Mouse (Mus musculus) embryonic stem cell, embryonic (primary cell): Measurements from ENCODE around the gene Pacsin2.

Source experiments
- CTCF ChIA-PET, 4 experiments: fragments of 300-600 bp in 2 of 4; fragments of 350-600 bp in 2 of 4; sonication (Branson Sonifier 250); formaldehyde crosslinking; loops; one replicate each; lab custom pipeline; 2022; ENCODE audit warnings: inconsistent platforms in 2 of 4; lab: Charles Lee
- POLR2A ChIA-PET, 4 experiments: fragments of 300-600 bp in 2 of 4; fragments of 350-600 bp in 2 of 4; sonication (Branson Sonifier 250); formaldehyde crosslinking; loops; one replicate each; lab custom pipeline; 2022; ENCODE audit warnings: antibody characterized with exemption in 4 of 4, inconsistent platforms in 1 of 4; lab: Charles Lee

The Pacsin2 gene

GRCm38 (mm10) chr15:83427294-83428163 is 36.9 kb downstream of the Pacsin2 start:
- POLR2A ChIA-PET: interaction anchor here in 3 of 4 experiments (0.6 to 0.7 kb wide), 4 partner anchors 13 to 593 kb away, joined by 3 to 10 read pairs (median 6); no protein-coding TSS in a partner anchor
- CTCF ChIA-PET: no interaction called here

GRCm38 (mm10) chr15:83425794-83426193 is 38.6 kb downstream of the Pacsin2 start:
- CTCF ChIA-PET: interaction anchor here in 1 of 4 experiments (1.4 kb wide), 1 partner anchor 58 kb away, joined by 4 read pairs; no protein-coding TSS in a partner anchor
- POLR2A ChIA-PET: interaction anchor here in 2 of 4 experiments (0.7 to 1.6 kb wide), 5 partner anchors 10 to 276 kb away, joined by 3 to 5 read pairs (median 3); partner anchors contain the start of gene Poldip3 (in 1 of the 2)

- ChIA-PET POLR2A (interaction anchor here in 2 of 4 experiments (0.7 to 1.6 kb wide), 6 partner anchors 10 to 276 kb away, joined by 3 to 5 read pairs (median 3); partner anchors contain the start of gene Poldip3 (in 1 of the 2)), CTCF (interaction anchor here in 2 of 4 experiments (1.1 to 1.4 kb wide), 2 partner anchors 58 to 182 kb away, joined by 4 read pairs; no protein-coding TSS in a partner anchor)
Observed at GRCm38 (mm10) chr15:83425277-83425676, 39.1 kb downstream of the Pacsin2 start.

GRCm38 (mm10) chr15:83423589-83424384 is 40.6 kb downstream of the Pacsin2 start:
- ChIA-PET CTCF (interaction anchor here in 2 of 4 experiments (0.6 to 1.0 kb wide), 3 partner anchors 8 to 86 kb away, joined by 3 read pairs; no protein-coding TSS in a partner anchor), POLR2A (interaction anchor here in 2 of 4 experiments (1.2 to 1.8 kb wide), 4 partner anchors 9 to 26 kb away, joined by 3 to 6 read pairs (median 4); no protein-coding TSS in a partner anchor)

GRCm38 (mm10) chr15:83422299-83422981 is 42.0 kb downstream of the Pacsin2 start:
- POLR2A ChIA-PET: interaction anchor here in 2 of 4 experiments (0.6 to 2.3 kb wide), 7 partner anchors 10 to 1860 kb away, joined by 3 to 6 read pairs (median 4); no protein-coding TSS in a partner anchor
- CTCF ChIA-PET: no interaction called here

GRCm38 (mm10) chr15:83419562-83419961 is 44.8 kb downstream of the Pacsin2 start:
- POLR2A ChIA-PET: interaction anchor here in 2 of 4 experiments (0.7 to 2.7 kb wide), 3 partner anchors 11 to 12 kb away, joined by 3 to 10 read pairs (median 7); no protein-coding TSS in a partner anchor
- CTCF ChIA-PET: no interaction called here

DNA sequence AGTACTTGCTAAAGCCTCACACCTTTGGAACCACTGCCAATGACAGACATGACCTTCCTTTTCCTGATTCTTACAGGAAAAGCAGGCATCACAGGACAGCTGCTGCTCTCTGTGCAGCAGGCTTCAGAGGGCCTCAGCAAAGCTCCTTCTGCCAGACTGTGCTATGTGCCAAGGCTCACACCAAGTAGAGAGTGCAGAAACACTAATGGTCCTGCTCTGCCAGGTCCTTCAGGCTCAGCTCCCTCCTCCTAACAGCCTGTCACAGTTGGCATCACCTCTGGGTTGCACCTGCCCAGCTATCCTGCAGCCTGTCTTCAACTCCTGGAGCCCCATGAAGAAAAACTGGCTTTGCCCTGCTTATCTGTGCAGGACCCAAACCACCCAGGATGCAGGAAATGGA is 45.7 kb downstream of the Pacsin2 start:
- CTCF ChIA-PET: interaction anchor here in 1 of 4 experiments (0.7 kb wide), 1 partner anchor 44 kb away, joined by 3 read pairs; no protein-coding TSS in a partner anchor
- POLR2A ChIA-PET: interaction anchor here in 2 of 4 experiments (0.6 to 2.7 kb wide), 4 partner anchors 11 to 34 kb away, joined by 3 to 10 read pairs (median 4); no protein-coding TSS in a partner anchor

- CTCF ChIA-PET: no interaction called here
- POLR2A ChIA-PET: interaction anchor here in 2 of 4 experiments (0.5 to 0.6 kb wide), 2 partner anchors 35 to 182 kb away, joined by 4 to 5 read pairs; no protein-coding TSS in a partner anchor
Observed at GRCm38 (mm10) chr15:83417916-83418315, 46.5 kb downstream of the Pacsin2 start.

GRCm38 (mm10) chr15:83417407-83417806 is 47.0 kb downstream of the Pacsin2 start:
- ChIA-PET POLR2A (interaction anchor here in 3 of 4 experiments (0.5 to 1.2 kb wide), 4 partner anchors 9 to 181 kb away, joined by 4 to 5 read pairs (median 4); no protein-coding TSS in a partner anchor), CTCF (interaction anchor here in 1 of 4 experiments (0.6 kb wide), 1 partner anchor 433 kb away, joined by 3 read pairs; no protein-coding TSS in a partner anchor)

DNA sequence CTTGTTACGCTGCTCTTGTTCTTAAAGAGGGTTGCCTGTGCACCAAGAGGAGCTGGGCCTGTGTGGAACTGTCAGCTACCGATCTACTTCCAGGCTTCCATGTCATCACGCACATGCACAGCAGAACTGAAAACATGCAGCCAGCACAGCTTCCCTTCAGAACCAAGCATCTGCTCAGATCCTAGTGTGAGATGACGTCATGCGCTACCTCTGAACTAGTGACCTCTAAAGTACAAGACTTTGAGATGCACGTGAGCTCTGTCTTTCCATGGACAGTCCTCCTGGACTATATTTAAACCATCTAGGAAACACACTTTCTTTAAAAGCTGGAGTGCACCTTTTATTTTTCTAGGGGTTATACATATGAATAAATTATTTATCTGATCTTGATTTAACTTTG is 49.0 kb downstream of the Pacsin2 start:
- ChIA-PET CTCF (interaction anchor here in 2 of 4 experiments (0.6 to 0.9 kb wide), 2 partner anchors 9 to 88 kb away, joined by 3 to 4 read pairs; no protein-coding TSS in a partner anchor), POLR2A (interaction anchor here in 2 of 4 experiments (0.8 to 1.7 kb wide), 7 partner anchors 10 to 49 kb away, joined by 3 to 8 read pairs (median 3); partner anchors contain the start of gene Pacsin2 (in 1 of the 2))

- CTCF ChIA-PET: no interaction called here
- POLR2A ChIA-PET: interaction anchor here in 2 of 4 experiments (0.7 to 1.4 kb wide), 5 partner anchors 10 to 262 kb away, joined by 3 read pairs; partner anchors contain the start of gene Pacsin2 (in 1 of the 2)
Observed at GRCm38 (mm10) chr15:83411616-83412015, 52.8 kb downstream of the Pacsin2 start.

DNA sequence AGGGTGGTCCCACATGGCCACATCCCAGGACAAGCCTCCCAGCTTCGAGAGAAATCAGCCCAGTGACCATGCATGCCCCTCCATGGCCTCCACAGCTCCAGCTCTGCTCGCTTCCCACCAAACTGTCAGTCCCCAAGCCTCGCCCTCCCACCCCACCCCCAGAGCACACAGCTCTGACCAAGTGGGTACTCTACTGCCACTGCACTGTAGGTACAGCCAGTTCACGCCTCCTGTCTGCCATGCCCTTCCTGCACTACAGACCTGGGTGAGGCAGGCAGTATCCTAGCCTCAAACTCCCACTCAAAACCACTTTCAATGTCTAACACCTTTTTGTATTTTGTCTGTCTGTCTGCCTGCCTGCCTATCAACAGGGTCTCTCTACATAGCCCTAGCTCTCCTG is 53.7 kb downstream of the Pacsin2 start:
- POLR2A ChIA-PET: interaction anchor here in 3 of 4 experiments (0.6 to 1.8 kb wide), 13 partner anchors 9 to 106 kb away, joined by 3 to 7 read pairs (median 3); partner anchors contain the start of gene Pacsin2 (in 1 of the 3)
- CTCF ChIA-PET: interaction anchor here in 2 of 4 experiments (0.7 to 1.4 kb wide), 2 partner anchors 18 to 458 kb away, joined by 3 to 7 read pairs; no protein-coding TSS in a partner anchor

DNA sequence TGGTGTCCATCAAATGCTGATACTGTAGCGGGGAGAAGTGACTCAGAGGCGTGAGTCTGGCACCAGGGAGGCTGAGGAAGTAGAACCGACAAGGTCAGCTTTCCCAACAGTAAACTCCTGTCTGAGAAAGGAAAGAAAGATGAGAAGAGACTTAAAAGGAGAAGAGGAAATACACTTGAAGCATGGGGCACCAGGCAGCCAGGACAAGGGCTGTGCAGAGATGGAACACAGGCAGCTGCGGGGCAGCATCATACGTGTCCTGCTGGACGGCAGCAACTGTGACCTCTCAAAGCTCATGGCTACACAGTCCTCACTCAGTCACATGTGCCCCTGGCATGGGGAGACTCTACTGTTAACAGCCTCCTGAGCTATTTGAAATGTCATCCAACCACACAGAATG is 54.1 kb downstream of the Pacsin2 start:
- POLR2A ChIA-PET: interaction anchor here in 3 of 4 experiments (0.6 to 1.9 kb wide), 17 partner anchors 9 to 482 kb away, joined by 3 to 7 read pairs (median 4); partner anchors contain the start of genes Pacsin2 (in 1 of the 3) and Poldip3 (in 1 of the 3)
- CTCF ChIA-PET: interaction anchor here in 3 of 4 experiments (0.6 to 1.4 kb wide), 4 partner anchors 15 to 458 kb away, joined by 3 to 7 read pairs (median 5); no protein-coding TSS in a partner anchor

DNA sequence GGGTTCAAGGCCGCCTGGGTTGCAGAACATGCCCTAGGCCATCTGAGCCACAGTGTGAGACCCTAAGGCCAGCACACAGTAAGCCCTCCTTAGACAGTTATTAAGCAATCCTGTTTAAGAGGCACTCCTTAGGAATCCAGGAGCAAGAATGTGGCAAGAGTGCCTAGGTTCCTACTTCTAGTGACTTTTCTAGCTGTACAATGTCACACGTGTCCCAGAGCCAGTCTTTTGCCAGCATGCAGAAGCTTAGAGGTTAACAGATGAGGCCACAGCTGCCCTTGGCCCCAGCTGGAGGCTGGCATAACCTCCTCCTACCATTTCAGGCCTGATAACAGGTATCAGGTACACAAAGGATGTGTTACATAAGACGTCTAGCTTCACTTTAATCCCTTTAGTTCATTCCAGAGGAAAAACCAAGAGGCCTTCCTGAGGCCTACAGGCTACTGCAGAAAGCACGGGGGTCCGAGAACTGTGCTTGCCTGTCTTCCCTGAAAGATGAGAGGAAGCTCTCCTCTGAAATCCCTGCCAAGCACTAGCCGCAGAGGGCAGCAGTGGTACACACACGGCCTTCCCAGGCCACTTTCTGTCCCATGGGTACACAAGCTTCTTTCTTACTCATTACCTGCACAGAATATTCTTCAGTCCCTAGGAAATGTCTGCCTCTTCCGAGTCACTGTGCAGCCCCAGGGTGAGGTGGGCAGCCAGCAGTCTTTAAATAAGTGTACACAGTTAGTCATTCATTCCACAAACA is 55.5 kb downstream of the Pacsin2 start:
- CTCF ChIA-PET: interaction anchor here in 2 of 4 experiments (0.8 to 1.4 kb wide), 4 partner anchors 15 to 91 kb away, joined by 3 to 4 read pairs (median 3); no protein-coding TSS in a partner anchor

GRCm38 (mm10) chr15:83408216-83408615 is 56.2 kb downstream of the Pacsin2 start:
- ChIA-PET CTCF (interaction anchor here in 3 of 4 experiments (0.5 to 1.4 kb wide), 5 partner anchors 15 to 512 kb away, joined by 3 to 6 read pairs (median 3); no protein-coding TSS in a partner anchor), POLR2A (interaction anchor here in 3 of 4 experiments (0.8 to 2.3 kb wide), 14 partner anchors 9 to 259 kb away, joined by 3 to 10 read pairs (median 4); partner anchors contain the start of gene Poldip3 (in 1 of the 3))

More for the DNA sequence above, 55.5 kb downstream of the Pacsin2 start:
- POLR2A ChIA-PET: interaction anchor here (0.5 to 2.3 kb wide), 19 partner anchors 8 to 1296 kb away, joined by 3 to 10 read pairs (median 4); partner anchors contain the start of genes Poldip3 (in 2 of the 4) and Pacsin2 (in 1 of the 4)
